Mouse (Mus musculus): ENCODE results near the gene Rnaseh2c.

DNA sequence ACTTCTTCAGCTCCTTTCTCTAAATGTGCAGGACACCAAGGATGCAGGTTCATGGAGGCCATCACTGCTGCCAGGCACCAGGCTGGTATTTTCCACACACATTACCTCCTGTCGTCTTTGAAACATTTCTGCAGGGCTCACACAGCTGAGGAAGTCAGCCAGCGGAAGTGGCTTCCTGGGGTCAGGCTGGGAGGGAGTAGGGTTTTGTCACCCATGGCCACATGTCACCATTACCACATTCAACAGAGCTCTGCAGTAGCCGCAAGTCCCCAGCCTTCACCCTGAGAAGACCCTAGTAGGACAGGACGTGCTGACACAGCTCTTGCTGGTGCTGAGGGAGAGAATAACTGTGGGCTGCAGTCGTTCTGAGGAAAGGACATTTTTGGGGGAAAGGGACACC lies 29.8 kb upstream of the Rnaseh2c start:
- TF ChIP-seq CTCF (IDR thresholded peaks at IDR 0.05; ENCODE audit: control insufficient read depth, insufficient read depth, insufficient replicate concordance, low read depth, low read length) (no peak), POLR2A (IDR thresholded peaks at IDR 0.05; ENCODE audit: control insufficient read depth, low read depth, low read length) (no peak)

All from testis, adult 2 months (tissue).